Mouse (Mus musculus) naive thymus-derived CD4-positive, alpha-beta T cell, adult 5 months (primary cell): ENCODE data around the gene Gm17631. TPM values are rescaled to one million over a fixed set of nuclear protein-coding genes. Genes with fewer than 3 reads are reported as not detected.

Experiments used
- polyA plus RNA-seq: library from polyadenylated mRNA; unstranded; fragments of 100-300 nt; shearing (Covaris generic); gene quantifications from one replicate; pipeline ENCODE4 v1.2.1, GENCODE M21; 2017

Gene Gm17631
- not detected for polyA plus RNA-seq

GRCm38 (mm10) chr6:129862349-129862748 lies at the start of gene Gm17631:
Gene Gm17631 (plus strand): TSS chr6:129862649.

DNA sequence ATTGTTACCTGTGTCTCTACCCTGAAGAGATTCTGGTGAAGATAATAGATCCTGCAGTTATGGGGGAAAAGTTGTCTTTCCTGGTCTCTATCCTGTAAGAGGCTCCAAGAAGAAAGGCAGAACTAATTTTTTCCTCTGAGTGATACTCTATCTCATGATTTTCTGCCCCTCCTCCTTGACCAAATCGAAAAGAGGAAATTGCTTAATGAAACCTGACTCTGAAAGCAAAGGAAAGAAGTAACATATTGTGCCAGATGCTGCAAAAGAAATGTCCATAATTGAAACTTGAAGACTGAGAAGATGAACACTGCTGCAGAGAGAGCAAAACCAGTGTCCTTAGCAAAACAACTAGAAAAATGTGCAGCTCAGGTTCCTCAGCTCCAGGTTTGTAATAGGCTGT lies 14.1 kb downstream of the Gm17631 start, which contains the start of gene Klra17:
Klra17 (minus strand) TSS at position 124 of the 400 bp plus-strand sequence.

Other genes starting within 250 kb of the Gm17631 start
- gene Klrk1, start 238.8 kb upstream of the Gm17631 start, polyA plus RNA-seq: 0.29 TPM
- not detected for gene Klrc3, start 219.3 kb upstream of the Gm17631 start, polyA plus RNA-seq
- not detected for gene Klrc2, start 202.0 kb upstream of the Gm17631 start, polyA plus RNA-seq
- 0.17 TPM for gene Klrc1, start 183.7 kb upstream of the Gm17631 start, polyA plus RNA-seq
- not detected for gene Klri1, start 145.5 kb upstream of the Gm17631 start, polyA plus RNA-seq
- not detected for gene Klri2, start 122.2 kb upstream of the Gm17631 start, polyA plus RNA-seq
- not detected for gene Gm156, start 78.4 kb upstream of the Gm17631 start, polyA plus RNA-seq
- gene Klra17, start 14.0 kb downstream of the Gm17631 start, polyA plus RNA-seq: not detected
- not detected for gene Klra5, start 55.0 kb downstream of the Gm17631 start, polyA plus RNA-seq
- gene Klra6, start 164.3 kb downstream of the Gm17631 start, polyA plus RNA-seq: not detected
- not detected for gene Klra4, start 204.6 kb downstream of the Gm17631 start, polyA plus RNA-seq